Mouse (Mus musculus) large intestine, adult 2 months (tissue): Measurements from ENCODE around the gene Ssbp3. TPM values are rescaled to one million over a fixed set of nuclear protein-coding genes. Genes with fewer than 3 reads are reported as not detected.

Experiments used
- DNase-seq: peaks from one replicate; pipeline ENCODE4 v3.0.0-alpha.2; 2012; ENCODE audit warnings: low read depth, low spot score
- WGBS: fragments of 180-500 bp; shearing (Covaris S2); methylation state at CpG from one replicate; pipeline ENCODE4 v1.1.7; 2018; 5-methylcytosine and 5-hydroxymethylcytosine counted together
- polyA plus RNA-seq: library from polyadenylated mRNA; depleted of rRNA; stranded (reverse); fragments of >200 nt; gene quantifications from 2 replicates; pipeline ENCODE4 v1.2.3, GENCODE M21; 2012

Ssbp3 gene
- polyA plus RNA-seq, 1 experiment, result 38.0 TPM

DNA sequence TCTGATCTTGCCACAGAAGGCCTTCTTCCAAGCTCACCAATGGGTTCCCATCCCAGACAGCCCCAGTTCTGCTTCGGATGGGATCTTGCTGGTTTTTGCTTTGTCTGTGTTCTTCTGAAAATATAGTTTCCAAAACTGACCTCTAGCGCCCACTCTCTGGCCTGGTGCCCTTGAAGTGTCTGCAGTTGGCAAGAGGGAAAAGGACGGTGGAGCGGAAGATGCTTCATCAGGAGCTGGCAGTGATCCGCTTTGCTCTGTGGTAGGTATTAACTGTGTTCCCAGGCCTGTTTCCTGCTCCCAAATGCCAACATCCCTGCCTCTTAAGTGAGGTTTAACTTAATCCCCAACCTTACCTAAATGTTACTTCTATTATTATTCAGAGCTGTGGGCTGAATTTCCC is 43.3 kb downstream of the Ssbp3 start:
- DNase-seq, result no peak

GRCm38 (mm10) chr4:106955729-106956712 is 45.5 kb downstream of the Ssbp3 start:
- DNase-seq, result no peak
- 23% methylated on average over 19 of the region's 19 CpGs for WGBS

More for the DNA sequence above, 43.3 kb downstream of the Ssbp3 start:
- 87% methylated on average over 5 of the region's 5 CpGs for WGBS

DNA sequence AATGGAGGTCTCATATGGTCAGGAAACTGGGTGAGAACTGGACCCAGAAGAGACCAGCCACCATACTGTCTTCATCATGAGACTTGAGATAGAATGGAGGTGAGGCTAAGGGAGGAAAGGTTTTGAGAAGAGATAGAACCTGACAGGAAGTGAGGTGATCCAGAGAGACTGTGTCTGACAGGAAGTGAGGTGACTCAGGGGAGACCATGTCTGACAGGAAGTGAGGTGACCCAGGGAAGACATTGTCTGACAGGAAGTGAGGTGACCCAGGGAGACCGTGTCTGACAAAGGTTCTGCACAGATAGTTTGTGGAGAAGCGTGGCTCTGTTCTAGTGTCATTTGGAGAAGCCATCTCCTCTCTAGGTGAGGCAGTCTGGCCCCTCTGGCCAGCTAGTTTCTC is 47.6 kb downstream of the Ssbp3 start:
- DNase-seq, result no peak
- WGBS, result 93% methylated on average over 2 of the region's 2 CpGs

- no peak for DNase-seq
- 56% methylated on average over 3 of the region's 3 CpGs for WGBS
Measured at GRCm38 (mm10) chr4:106958561-106958960, 48.1 kb downstream of the Ssbp3 start.

GRCm38 (mm10) chr4:106959506-106960302 is 49.2 kb downstream of the Ssbp3 start:
- WGBS, result 45% methylated on average over 12 of the region's 12 CpGs
- DNase-seq, result no peak

GRCm38 (mm10) chr4:106960476-106960875 is 50.0 kb downstream of the Ssbp3 start:
- WGBS, result 92% methylated on average over 2 of the region's 2 CpGs
- DNase-seq, result no peak

- no peak for DNase-seq
- 45% methylated on average over 1 of the region's 1 CpGs for WGBS
Measured at GRCm38 (mm10) chr4:106961321-106961720, 50.8 kb downstream of the Ssbp3 start.

DNA sequence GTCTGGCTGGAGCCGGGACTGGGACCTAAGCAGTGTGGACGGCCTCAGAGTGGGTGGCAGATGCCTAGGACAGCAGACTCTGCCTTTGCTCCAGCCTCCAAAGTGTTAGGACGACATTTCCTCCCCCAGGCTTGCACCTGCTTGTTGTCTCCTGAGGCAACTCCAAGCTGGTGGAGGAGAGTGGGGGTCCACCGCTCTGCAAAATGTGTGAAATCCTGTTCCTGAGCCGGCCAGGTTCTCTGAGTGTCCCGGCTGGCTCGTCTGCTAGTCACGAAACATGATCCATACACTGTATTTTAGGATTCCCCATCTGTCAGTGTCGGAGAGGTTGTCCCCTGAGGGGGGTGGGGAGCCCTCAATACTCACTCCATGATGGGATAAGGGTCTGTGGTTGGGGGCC is 53.9 kb downstream of the Ssbp3 start:
- WGBS, result 82% methylated on average over 9 of the region's 9 CpGs
- DNase-seq, result no peak

GRCm38 (mm10) chr4:106964996-106965395 is 54.5 kb downstream of the Ssbp3 start:
- WGBS, result 56% methylated on average over 10 of the region's 10 CpGs
- DNase-seq, result no peak

DNA sequence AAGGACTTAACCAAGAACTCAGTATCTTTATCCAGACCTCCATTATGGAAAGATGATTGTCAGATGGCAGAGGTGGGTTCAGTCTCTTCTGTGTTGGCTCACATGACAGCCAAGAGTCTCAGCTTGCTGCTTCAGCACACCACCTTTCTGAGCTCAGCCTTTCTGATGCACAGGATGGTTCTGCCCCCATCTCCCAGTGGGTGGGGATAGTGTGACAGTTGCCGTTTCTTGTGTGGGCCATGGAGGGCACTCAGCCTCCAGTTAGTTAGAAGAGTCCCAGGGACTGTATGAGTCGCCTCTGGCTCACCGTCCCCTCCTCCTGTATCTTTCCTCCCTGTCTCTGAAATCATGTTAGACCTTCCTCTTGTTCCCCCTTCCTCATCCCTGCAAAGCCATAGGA is 55.9 kb downstream of the Ssbp3 start:
- DNase-seq, result no peak
- WGBS, result 80% methylated on average over 3 of the region's 3 CpGs

DNA sequence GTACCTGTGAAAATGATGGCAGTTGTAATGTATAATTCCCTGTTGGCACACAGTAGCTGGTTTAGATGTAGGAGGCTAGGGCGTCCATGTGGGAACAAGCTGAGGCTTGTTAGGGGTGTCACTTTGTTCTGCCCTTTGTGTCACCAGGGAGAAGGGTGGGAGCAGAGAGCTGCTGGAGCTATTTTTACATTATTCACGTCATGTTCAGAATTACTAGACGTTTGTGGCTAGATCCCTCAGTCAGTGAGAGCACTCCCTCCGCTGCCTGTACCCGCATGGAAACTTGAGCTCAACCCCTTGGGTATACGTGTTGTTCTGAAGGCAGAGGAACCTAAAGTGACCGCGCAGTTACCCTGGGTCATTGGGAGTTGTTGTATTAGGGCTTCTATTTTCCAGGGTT is 58.4 kb downstream of the Ssbp3 start:
- DNase-seq, result no peak
- WGBS, result 89% methylated on average over 8 of the region's 8 CpGs

DNA sequence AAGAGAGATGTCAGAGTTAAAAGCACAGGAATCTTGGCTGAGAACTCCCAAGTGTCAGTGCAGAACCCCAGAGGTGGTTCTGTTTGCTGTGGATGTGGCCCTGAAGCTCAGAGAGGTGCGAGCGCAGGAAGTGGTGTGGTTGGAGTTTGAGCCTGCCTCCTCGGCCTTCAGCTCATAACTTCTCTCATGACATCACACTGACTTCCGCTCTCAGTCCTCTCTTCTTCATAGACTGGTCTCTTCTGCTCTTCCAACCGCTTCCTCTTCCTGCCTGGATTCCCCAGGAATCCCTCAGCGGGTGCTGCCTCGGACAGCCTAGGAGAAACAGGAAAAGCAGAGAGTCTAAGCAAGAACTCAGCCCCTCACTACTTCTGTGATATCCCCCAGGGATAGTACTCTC is 60.3 kb downstream of the Ssbp3 start:
- DNase-seq, result no peak

GRCm38 (mm10) chr4:106972061-106972460 is 61.6 kb downstream of the Ssbp3 start:
- no peak for DNase-seq
- WGBS, result 84% methylated on average over 4 of the region's 4 CpGs

More for the DNA sequence above, 60.3 kb downstream of the Ssbp3 start:
- WGBS, result 80% methylated on average over 7 of the region's 7 CpGs

DNA sequence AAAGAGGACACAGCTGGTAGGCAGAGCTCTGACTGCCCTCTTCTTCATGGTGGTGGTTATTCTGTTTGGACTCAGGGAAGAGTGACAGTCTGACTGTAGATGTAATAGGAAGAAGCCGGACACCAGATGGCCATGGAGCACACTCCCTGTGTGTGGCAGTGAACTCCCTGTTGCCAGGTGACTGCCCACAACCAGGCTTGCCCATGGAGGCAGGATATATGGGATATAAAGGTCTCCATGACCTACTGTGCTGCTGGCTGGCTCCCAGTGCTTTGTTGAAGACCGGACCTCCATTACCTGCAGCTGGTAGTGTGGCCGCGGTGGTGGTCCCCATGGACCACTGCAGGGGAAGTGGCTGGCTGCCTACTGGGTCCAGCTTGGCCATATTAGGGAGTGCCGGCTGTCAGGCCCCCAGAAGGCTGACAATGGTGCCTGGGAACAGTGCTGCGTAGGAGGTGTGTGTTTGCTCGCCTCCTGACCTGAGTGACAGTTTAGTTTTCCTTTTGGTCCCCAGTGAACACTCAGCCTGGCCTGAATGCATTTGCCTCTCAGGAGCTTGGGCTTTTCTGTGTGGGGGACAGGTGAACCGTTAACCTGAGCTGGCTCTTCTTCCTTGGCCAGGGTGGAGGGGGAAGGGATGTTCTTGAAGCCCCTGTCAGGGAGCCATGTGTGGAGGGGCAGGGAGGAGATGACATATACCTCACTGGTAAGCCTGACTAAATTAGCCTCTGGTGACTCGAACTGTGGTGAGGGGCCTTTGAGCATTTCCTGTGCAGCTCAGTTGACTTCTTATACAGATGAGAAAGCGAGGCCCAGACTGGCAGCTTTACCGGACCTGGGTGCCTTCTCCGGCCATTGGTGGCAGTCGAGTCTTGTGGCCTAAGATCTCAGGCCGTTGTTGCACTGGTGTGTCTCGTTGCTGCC is 62.2 kb downstream of the Ssbp3 start:
- DNase-seq, result no peak
- WGBS, result 84% methylated on average over 15 of the region's 15 CpGs

- DNase-seq, result no peak
- 83% methylated on average over 6 of the region's 6 CpGs for WGBS
Measured at GRCm38 (mm10) chr4:106975324-106975723, 64.8 kb downstream of the Ssbp3 start.

DNA sequence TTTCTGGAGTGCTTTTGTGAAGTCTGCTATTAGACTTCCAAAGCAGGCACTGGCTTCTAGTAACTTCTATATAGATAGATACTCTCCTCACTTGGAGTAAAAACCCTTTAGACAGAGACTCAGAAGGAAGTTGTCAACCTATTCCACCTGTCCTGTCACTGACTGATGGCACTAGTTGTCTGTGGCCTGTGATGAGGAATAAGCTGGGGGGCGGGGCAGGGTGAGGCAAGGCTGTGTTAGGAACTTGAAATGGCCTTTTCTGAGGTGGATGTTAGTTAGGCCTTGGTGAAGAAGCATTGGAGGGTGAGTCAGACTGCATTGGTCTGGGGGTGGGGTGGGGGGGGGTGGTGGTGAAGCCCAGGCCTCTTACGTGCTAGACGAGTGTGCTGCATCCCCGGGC is 65.4 kb downstream of the Ssbp3 start:
- DNase-seq, result no peak
- 55% methylated on average over 4 of the region's 4 CpGs for WGBS

DNA sequence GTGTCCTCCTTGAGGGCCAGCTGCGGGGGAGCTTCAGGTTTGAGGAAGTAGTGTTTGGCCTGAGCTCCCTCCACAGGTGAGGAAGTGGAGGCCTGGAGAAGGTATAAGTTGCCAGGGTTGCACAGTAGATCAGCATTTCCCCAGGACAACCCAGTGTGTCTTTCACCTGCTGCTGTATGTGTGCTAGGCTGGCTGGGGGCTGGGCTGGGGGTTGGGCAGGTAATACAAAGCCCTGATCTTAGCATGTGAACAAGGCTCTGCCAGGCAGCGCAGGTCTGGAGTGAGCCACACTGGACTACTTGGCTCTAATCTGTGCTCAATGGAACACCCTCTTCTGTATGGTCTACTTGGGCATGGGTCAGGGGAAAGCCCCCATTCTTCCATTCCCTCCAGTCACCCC is 66.1 kb downstream of the Ssbp3 start:
- 66% methylated on average over 2 of the region's 2 CpGs for WGBS
- DNase-seq, result no peak

DNA sequence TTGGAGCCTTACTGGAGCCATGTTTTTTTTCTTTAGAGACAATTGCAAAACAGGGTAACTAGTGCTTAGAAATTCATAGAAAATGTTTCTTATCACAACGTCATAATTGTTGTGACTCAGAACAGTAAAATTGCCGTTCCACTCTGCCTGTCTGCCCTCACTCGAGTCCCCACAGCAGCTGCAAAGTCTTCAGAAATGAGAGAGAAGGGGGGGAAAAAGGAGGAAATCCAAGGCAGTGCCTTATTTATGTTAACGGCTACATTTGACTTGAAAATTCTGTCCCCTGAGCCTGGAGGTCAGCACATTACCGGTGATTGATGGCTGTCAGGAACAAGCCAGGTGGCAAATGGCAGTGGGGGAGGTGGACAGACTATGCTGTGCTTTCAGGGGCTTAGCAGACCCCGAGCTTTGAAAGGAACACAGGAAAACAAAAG is 66.7 kb downstream of the Ssbp3 start:
- WGBS, result 18% methylated on average over 6 of the region's 6 CpGs
- DNase-seq, result no peak

GRCm38 (mm10) chr4:106978376-106978775 is 67.9 kb downstream of the Ssbp3 start:
- DNase-seq, result no peak
- WGBS, result 83% methylated on average over 8 of the region's 8 CpGs
